Mouse (Mus musculus) testis, adult 2 months (tissue): Measurements from ENCODE around the gene Scn8a. TPM values are rescaled to one million over a fixed set of nuclear protein-coding genes. Genes with fewer than 3 reads are reported as not detected.

ENCODE experiments used
- H3K27ac ChIP-seq: fragments of 200-500 bp; 2 replicates; pipeline ENCODE4 v1.5.1; 2012; ENCODE audit warnings: low read depth, low read length; ENCODE audit not compliant: control insufficient read depth, insufficient read depth
- H3K27me3 ChIP-seq: fragments of 200-500 bp; 2 replicates; pipeline ENCODE4 v1.6.1; 2012; ENCODE audit warnings: mild to moderate bottlenecking, low read length, moderate library complexity; ENCODE audit not compliant: control insufficient read depth, insufficient read depth
- H3K36me3 ChIP-seq: fragments of 200-500 bp; 2 replicates; pipeline ENCODE4 v1.6.1; 2012; ENCODE audit warnings: mild to moderate bottlenecking, low read length; ENCODE audit not compliant: control insufficient read depth, insufficient read depth
- H3K4me1 ChIP-seq: fragments of 200-500 bp; 2 replicates; pipeline ENCODE4 v1.6.1; 2012; ENCODE audit warnings: low read length; ENCODE audit not compliant: control insufficient read depth, insufficient read depth
- H3K4me3 ChIP-seq: fragments of 200-500 bp; 2 replicates; pipeline ENCODE4 v1.5.1; 2012; ENCODE audit warnings: low read depth, mild to moderate bottlenecking, low read length, moderate library complexity, mixed read lengths; ENCODE audit not compliant: control insufficient read depth
- CTCF ChIP-seq: fragments of 200-500 bp; IDR thresholded peaks from 2 replicates; pipeline ENCODE4 v1.5.1; 2012; ENCODE audit warnings: low read depth, mild to moderate bottlenecking, inconsistent platforms, low read length, moderate library complexity; ENCODE audit not compliant: control insufficient read depth, insufficient read depth, insufficient replicate concordance
- POLR2A ChIP-seq: fragments of 200-500 bp; IDR thresholded peaks from 2 replicates; pipeline ENCODE4 v1.6.1; 2012; ENCODE audit warnings: low read depth, mild to moderate bottlenecking, inconsistent platforms, low read length, moderate library complexity; ENCODE audit not compliant: control insufficient read depth
- polyA plus RNA-seq: library from polyadenylated mRNA; depleted of rRNA; stranded (reverse); fragments of >200 nt; gene quantifications from 2 replicates; pipeline ENCODE4 v1.2.3, GENCODE M21; 2012

The Scn8a gene
- polyA plus RNA-seq, 1 experiment = 3.4 TPM

- Histone ChIP-seq H3K27me3 (no peaks in the 10 kb centered on the region), H3K4me3 (no peak overlapping the region), H3K27ac (no peak overlapping the region), H3K4me1 (no peaks in the 10 kb centered on the region; the same call in 1 of the 2 replicates), H3K36me3 (no peaks in the 10 kb centered on the region)
- no peak for TF ChIP-seq CTCF
- no peak for TF ChIP-seq POLR2A
These were observed 36.9 kb upstream of the Scn8a start for GRCm38 (mm10) chr15:100832784-100833183.

DNA sequence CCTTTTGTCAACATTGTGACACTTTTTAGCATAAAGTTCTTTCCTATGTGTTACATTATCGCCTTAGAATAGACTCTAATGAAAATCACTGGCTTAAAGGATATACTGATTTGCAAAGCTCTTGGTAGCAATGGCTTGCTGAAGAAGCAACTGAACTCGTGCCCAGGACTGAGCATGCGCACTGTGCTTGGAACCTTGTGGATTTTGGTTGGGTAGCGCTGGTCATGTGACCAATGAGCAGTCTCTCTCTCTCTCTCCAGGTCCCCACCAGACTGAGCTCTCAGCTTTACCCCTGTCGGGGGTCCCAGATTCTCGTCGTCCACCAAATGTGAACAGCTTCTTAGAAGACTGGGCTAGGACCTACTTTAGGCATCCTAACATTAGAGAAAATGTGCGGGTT is 32.9 kb upstream of the Scn8a start:
- no peak overlapping the region for H3K4me3 ChIP-seq
- no peaks in the 10 kb centered on the region for H3K27me3 ChIP-seq
- H3K27ac ChIP-seq = no peak overlapping the region
- peaks cover 3% of the 10 kb centered on the region for H3K4me1 ChIP-seq
- no peaks in the 10 kb centered on the region for H3K36me3 ChIP-seq
- TF ChIP-seq CTCF = no peak
- no peak for TF ChIP-seq POLR2A

DNA sequence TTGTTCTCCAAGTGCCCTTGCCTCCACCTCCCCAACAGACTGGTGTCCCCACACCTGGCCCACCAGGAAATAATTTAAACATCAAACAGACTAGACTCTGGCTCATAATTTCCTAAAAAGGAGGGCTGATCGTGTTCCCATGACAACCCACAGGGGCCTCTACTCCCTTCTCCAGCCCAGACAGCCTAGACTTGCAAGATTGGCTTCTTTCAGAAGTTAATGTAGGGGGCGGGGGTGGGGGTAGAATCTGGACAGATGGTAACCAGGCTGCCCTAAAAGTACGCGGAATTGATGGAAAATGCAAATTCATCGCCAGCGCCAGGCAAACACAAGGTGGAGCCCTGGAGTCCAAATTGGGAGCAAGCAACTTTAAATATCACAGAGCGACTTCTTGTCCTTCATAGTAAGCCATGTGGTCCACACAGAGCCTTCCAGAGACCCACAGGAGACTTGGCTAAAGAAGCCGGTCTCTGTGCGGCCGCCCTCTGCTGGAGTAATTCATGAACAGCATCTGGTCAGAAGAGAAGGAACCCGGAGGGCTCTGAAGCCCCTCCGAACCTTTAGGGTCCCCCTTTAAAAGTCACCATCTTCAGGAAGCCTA is 31.0 kb upstream of the Scn8a start:
- Histone ChIP-seq H3K27ac (no peak overlapping the region), H3K4me3 (no peak overlapping the region), H3K36me3 (no peaks in the 10 kb centered on the region), H3K4me1 (peaks cover 3% of the 10 kb centered on the region), H3K27me3 (no peaks in the 10 kb centered on the region)
- TF ChIP-seq POLR2A (no peak), CTCF (peak; percentile 36; the same call in 1 of the 2 replicates)

GRCm38 (mm10) chr15:100844336-100844735 is 25.3 kb upstream of the Scn8a start:
- H3K4me3 ChIP-seq = peak overlapping the region; percentile 85
- no peaks in the 10 kb centered on the region for H3K27me3 ChIP-seq
- H3K36me3 ChIP-seq = no peaks in the 10 kb centered on the region
- no peak overlapping the region for H3K27ac ChIP-seq
- H3K4me1 ChIP-seq = peaks cover 7% of the 10 kb centered on the region
- TF ChIP-seq CTCF (no peak), POLR2A (no peak; the same call in 1 of the 2 replicates)

- Histone ChIP-seq H3K4me3 (peak overlapping the region; percentile 85), H3K36me3 (no peaks in the 10 kb centered on the region), H3K27ac (peak overlapping the region; percentile 43), H3K4me1 (peaks cover 7% of the 10 kb centered on the region), H3K27me3 (no peaks in the 10 kb centered on the region)
- TF ChIP-seq CTCF (no peak), POLR2A (0 out of 2 replicates have a peak, but pooled peaks have one; percentile 34)
These were observed 24.4 kb upstream of the Scn8a start for GRCm38 (mm10) chr15:100845049-100845879.

GRCm38 (mm10) chr15:100847193-100847592 is 22.5 kb upstream of the Scn8a start:
- peaks cover 7% of the 10 kb centered on the region for H3K4me1 ChIP-seq
- TF ChIP-seq CTCF (peak; percentile 88), POLR2A (no peak)
- H3K36me3 ChIP-seq = no peaks in the 10 kb centered on the region
- no peak overlapping the region for H3K4me3 ChIP-seq
- no peak overlapping the region for H3K27ac ChIP-seq
- H3K27me3 ChIP-seq = no peaks in the 10 kb centered on the region

DNA sequence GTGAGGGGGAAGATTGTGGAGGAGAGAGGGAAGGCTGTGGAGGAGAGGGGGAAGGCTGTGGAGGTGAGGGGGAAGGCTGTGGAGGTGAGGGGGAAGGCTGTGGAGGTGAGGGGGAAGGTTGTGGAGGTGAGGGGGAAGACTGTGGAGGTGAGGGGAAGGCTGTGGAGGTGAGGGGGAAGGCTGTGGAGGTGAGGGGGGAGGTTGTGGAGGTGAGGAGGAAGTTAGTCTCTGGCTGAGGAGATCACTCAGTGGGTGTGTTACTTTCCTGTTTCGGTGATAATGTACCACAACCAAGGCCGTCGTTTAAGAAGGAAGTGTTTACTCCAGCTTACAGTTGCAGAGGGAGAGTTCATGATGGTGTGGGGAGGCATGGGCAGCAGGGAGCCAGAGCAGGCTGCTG is 12.1 kb upstream of the Scn8a start:
- no peak for TF ChIP-seq CTCF
- no peak for TF ChIP-seq POLR2A
- no peaks in the 10 kb centered on the region for H3K27me3 ChIP-seq
- H3K27ac ChIP-seq = no peak overlapping the region
- H3K36me3 ChIP-seq = no peaks in the 10 kb centered on the region
- H3K4me1 ChIP-seq = peaks cover 9% of the 10 kb centered on the region
- no peak overlapping the region for H3K4me3 ChIP-seq
